Mouse (Mus musculus) heart, embryonic 12.5 days (tissue): ENCODE data around the gene Hist1h4d. TPM values are rescaled to one million over a fixed set of nuclear protein-coding genes. Genes with fewer than 3 reads are reported as not detected.
"Not testable (repeated sequence)": the region's sequence is repeated elsewhere in the genome, so short reads cannot be mapped to it uniquely, and the experiment has no call there.

Experiments
- ATAC-seq: fragments of 200-750 bp; cut with Nextera tagmentation; 2 replicates; pipeline ENCODE4 v1.8.0; 2017; ENCODE audit warnings: moderate TSS enrichment, moderate library complexity; ENCODE audit not compliant: insufficient number of reproducible peaks, low FRiP score
- H3K27ac ChIP-seq: fragments of 300-500 bp; sonication (generic); 2 replicates; pipeline ENCODE4 v1.5.1; 2016; ENCODE audit warnings: mild to moderate bottlenecking, moderate library complexity; ENCODE audit not compliant: poor library complexity, severe bottlenecking
- H3K27me3 ChIP-seq: fragments of 300-500 bp; sonication (generic); replicated peaks from 2 replicates; pipeline ENCODE4 v1.6.1; 2016; ENCODE audit warnings: mild to moderate bottlenecking, moderate library complexity
- H3K36me3 ChIP-seq: fragments of 300-500 bp; sonication (generic); 2 replicates; pipeline ENCODE4 v1.6.1; 2016; ENCODE audit warnings: mild to moderate bottlenecking, moderate library complexity
- H3K4me1 ChIP-seq: fragments of 300-500 bp; sonication (generic); replicated peaks from 2 replicates; pipeline ENCODE4 v1.6.1; 2016; ENCODE audit warnings: mild to moderate bottlenecking
- H3K4me2 ChIP-seq: fragments of 300-500 bp; sonication (generic); 2 replicates; pipeline ENCODE4 v1.6.1; 2016; ENCODE audit warnings: mild to moderate bottlenecking, moderate library complexity
- H3K4me3 ChIP-seq: fragments of 300-500 bp; sonication (generic); 2 replicates; pipeline ENCODE4 v1.5.1; 2016; ENCODE audit warnings: mild to moderate bottlenecking
- H3K9ac ChIP-seq: fragments of 300-500 bp; sonication (generic); 2 replicates; pipeline ENCODE4 v1.6.1; 2016; ENCODE audit warnings: mild to moderate bottlenecking, moderate library complexity
- H3K9me3 ChIP-seq: fragments of 300-500 bp; sonication (generic); replicated peaks from 2 replicates; pipeline ENCODE4 v1.6.1; 2016; ENCODE audit warnings: mild to moderate bottlenecking, moderate library complexity
- WGBS: fragments of 180-500 bp; shearing (Covaris S2); methylation state at CpG from one replicate; pipeline ENCODE4 v1.1.7; 2016; 5-methylcytosine and 5-hydroxymethylcytosine counted together
- polyA plus RNA-seq: library from polyadenylated mRNA; unstranded; fragments of >200 nt; fragmentation: Nextera tagmentation; extraction: Ambion mirVana; gene quantifications from 2 replicates; pipeline ENCODE4 v1.2.1, GENCODE M21; 2016

Gene Hist1h4d
- polyA plus RNA-seq, 1 experiment from 2014 or later, result 43.5 TPM

GRCm38 (mm10) chr13:23591206-23591605, 9.8 kb downstream of the Hist1h4d start:
- H3K4me3 ChIP-seq, result no peak overlapping the region
- H3K4me2 ChIP-seq, result no peak overlapping the region
- H3K27ac ChIP-seq, result no peak overlapping the region
- ATAC-seq, result no peak
- H3K9me3 ChIP-seq, result no peaks in the 10 kb centered on the region
- H3K9ac ChIP-seq, result no peak overlapping the region
- H3K27me3 ChIP-seq, result no peaks in the 10 kb centered on the region
- no peaks in the 10 kb centered on the region for H3K36me3 ChIP-seq
- H3K4me1 ChIP-seq, result peaks cover 15% of the 10 kb centered on the region; the same call in 1 of the 2 replicates
- WGBS, result 85% methylated on average over 7 of the region's 7 CpGs

GRCm38 (mm10) chr13:23591886-23592285, 10.5 kb downstream of the Hist1h4d start:
- H3K9ac ChIP-seq, ATAC-seq, H3K27ac ChIP-seq, H3K36me3 ChIP-seq, H3K27me3 ChIP-seq, H3K9me3 ChIP-seq, H3K4me3 ChIP-seq, H3K4me2 ChIP-seq: not testable (repeated sequence)
- peaks cover 12% of the 10 kb centered on the region; the same call in 1 of the 2 replicates for H3K4me1 ChIP-seq
- 64% methylated on average over 7 of the region's 7 CpGs for WGBS

- no peak for ATAC-seq
- peaks cover 12% of the 10 kb centered on the region; the same call in 1 of the 2 replicates for H3K4me1 ChIP-seq
- H3K4me3 ChIP-seq, result no peak overlapping the region
- WGBS, result 92% methylated on average over 7 of the region's 7 CpGs
- H3K4me2 ChIP-seq, result no peak overlapping the region
- H3K9ac ChIP-seq, result no peak overlapping the region
- H3K36me3 ChIP-seq, result no peaks in the 10 kb centered on the region
- no peaks in the 10 kb centered on the region for H3K9me3 ChIP-seq
- no peak overlapping the region for H3K27ac ChIP-seq
- no peaks in the 10 kb centered on the region for H3K27me3 ChIP-seq
Measured at GRCm38 (mm10) chr13:23592614-23593013, 11.2 kb downstream of the Hist1h4d start.

- Histone ChIP-seq H3K4me2 (no peak overlapping the region), H3K9me3 (no peaks in the 10 kb centered on the region), H3K4me1 (peaks cover 12% of the 10 kb centered on the region; the same call in 1 of the 2 replicates), H3K36me3 (no peaks in the 10 kb centered on the region), H3K27me3 (no peaks in the 10 kb centered on the region), H3K9ac (no peak overlapping the region), H3K27ac (no peak overlapping the region; the same call in 1 of the 2 replicates), H3K4me3 (no peak overlapping the region)
- no peak for ATAC-seq
- 63% methylated on average over 5 of the region's 5 CpGs for WGBS
Measured at GRCm38 (mm10) chr13:23593051-23593770, 11.8 kb downstream of the Hist1h4d start.

GRCm38 (mm10) chr13:23595185-23595584, 13.8 kb downstream of the Hist1h4d start:
- 59% methylated on average over 2 of the region's 2 CpGs for WGBS
- Histone ChIP-seq H3K4me2 (no peak overlapping the region), H3K9me3 (no peaks in the 10 kb centered on the region), H3K4me3 (no peak overlapping the region), H3K9ac (no peak overlapping the region), H3K27me3 (no peaks in the 10 kb centered on the region), H3K27ac (no peak overlapping the region), H3K4me1 (peaks cover 12% of the 10 kb centered on the region; the same call in 1 of the 2 replicates), H3K36me3 (no peaks in the 10 kb centered on the region)
- ATAC-seq, result no peak

- Histone ChIP-seq H3K4me2 (no peak overlapping the region), H3K27ac (no peak overlapping the region), H3K27me3 (no peaks in the 10 kb centered on the region), H3K9ac (no peak overlapping the region; the same call in 1 of the 2 replicates), H3K4me1 (peaks cover 12% of the 10 kb centered on the region; the same call in 1 of the 2 replicates), H3K36me3 (no peaks in the 10 kb centered on the region), H3K4me3 (no peak overlapping the region), H3K9me3 (no peaks in the 10 kb centered on the region)
- ATAC-seq, result no peak
- WGBS, result 72% methylated on average over 7 of the region's 7 CpGs
Measured at GRCm38 (mm10) chr13:23595622-23596372, 14.4 kb downstream of the Hist1h4d start.

- H3K27ac ChIP-seq, result no peak overlapping the region
- whole genome bisulfite sequencing, result 6% methylated on average over 9 of the region's 9 CpGs
Measured at GRCm38 (mm10) chr13:23597957-23598356, 16.6 kb downstream of the Hist1h4d start.

GRCm38 (mm10) chr13:23603182-23603699, 21.8 kb downstream of the Hist1h4d start:
- ATAC-seq, result no peak
- H3K4me3 ChIP-seq, result no peak overlapping the region
- 47% methylated on average over 7 of the region's 7 CpGs for WGBS
- no peak overlapping the region for H3K27ac ChIP-seq
- no peak overlapping the region for H3K9ac ChIP-seq
- H3K27me3 ChIP-seq, result no peaks in the 10 kb centered on the region
- H3K36me3 ChIP-seq, result no peaks in the 10 kb centered on the region
- H3K4me1 ChIP-seq, result 0 out of 2 replicates have a peak, but pooled peaks cover 3% of the 10 kb centered on the region
- H3K9me3 ChIP-seq, result 0 out of 2 replicates have a peak, but pooled peaks cover 2% of the 10 kb centered on the region
- no peak overlapping the region for H3K4me2 ChIP-seq

More at GRCm38 (mm10) chr13:23597957-23598356, 16.6 kb downstream of the Hist1h4d start:
- no peak for ATAC-seq
- Histone ChIP-seq H3K4me2 (no peak overlapping the region), H3K4me1 (peaks cover 11% of the 10 kb centered on the region; the same call in 1 of the 2 replicates), H3K9me3 (0 out of 2 replicates have a peak, but pooled peaks cover 2% of the 10 kb centered on the region), H3K27me3 (no peaks in the 10 kb centered on the region), H3K9ac (no peak overlapping the region), H3K4me3 (no peak overlapping the region), H3K36me3 (no peaks in the 10 kb centered on the region)

- H3K4me2 ChIP-seq, result no peak overlapping the region
- no peak overlapping the region for H3K4me3 ChIP-seq
- 0 out of 2 replicates have a peak, but pooled peaks cover 3% of the 10 kb centered on the region for H3K4me1 ChIP-seq
- no peak overlapping the region for H3K27ac ChIP-seq
- 85% methylated on average over 3 of the region's 3 CpGs for WGBS
- H3K27me3 ChIP-seq, result no peaks in the 10 kb centered on the region
- 0 out of 2 replicates have a peak, but pooled peaks cover 2% of the 10 kb centered on the region for H3K9me3 ChIP-seq
- ATAC-seq, result no peak
- no peaks in the 10 kb centered on the region for H3K36me3 ChIP-seq
- H3K9ac ChIP-seq, result no peak overlapping the region
Measured at GRCm38 (mm10) chr13:23604452-23604851, 23.1 kb downstream of the Hist1h4d start.

- ATAC-seq, result no peak
- Histone ChIP-seq H3K4me2 (no peak overlapping the region), H3K36me3 (no peaks in the 10 kb centered on the region), H3K27me3 (no peaks in the 10 kb centered on the region), H3K4me1 (0 out of 2 replicates have a peak, but pooled peaks cover 3% of the 10 kb centered on the region), H3K27ac (no peak overlapping the region), H3K4me3 (no peak overlapping the region), H3K9ac (no peak overlapping the region), H3K9me3 (0 out of 2 replicates have a peak, but pooled peaks cover 2% of the 10 kb centered on the region)
- WGBS, result 81% methylated on average over 3 of the region's 3 CpGs
Measured at GRCm38 (mm10) chr13:23605052-23605451, 23.7 kb downstream of the Hist1h4d start.

GRCm38 (mm10) chr13:23609209-23609608, 27.8 kb downstream of the Hist1h4d start:
- Histone ChIP-seq H3K9me3 (no peaks in the 10 kb centered on the region), H3K36me3 (no peaks in the 10 kb centered on the region), H3K4me2 (no peak overlapping the region), H3K9ac (no peak overlapping the region), H3K27me3 (no peaks in the 10 kb centered on the region), H3K4me1 (no peaks in the 10 kb centered on the region), H3K4me3 (no peak overlapping the region), H3K27ac (no peak overlapping the region)
- ATAC-seq, result no peak
- 57% methylated on average over 4 of the region's 4 CpGs for WGBS
